Mouse (Mus musculus): ENCODE measurements at regions not wholly inside any gene's neighbourhood (a gene's known extent, or its start where the extent isn't known, plus 50 kb on each side); places are given as distances from the start of the nearest gene placed in this dataset.

- H3ac ChIP-seq (ENCODE audit: control insufficient read depth, insufficient read length, low read depth), result no peak overlapping the region
- no peak overlapping the region for H3K4me3 ChIP-seq (ENCODE audit: insufficient read depth, poor library complexity, severe bottlenecking)
- no peaks in the 10 kb centered on the region for H3K27me3 ChIP-seq (ENCODE audit: control insufficient read depth, insufficient read depth, insufficient read length)
- no peaks in the 10 kb centered on the region for H3K79me2 ChIP-seq (ENCODE audit: control insufficient read depth, insufficient read depth)
- H3K36me3 ChIP-seq (ENCODE audit: control insufficient read depth, insufficient read depth), result no peaks in the 10 kb centered on the region
- TF ChIP-seq MYOD1 (IDR thresholded peaks at IDR 0.05; ENCODE audit: control insufficient read depth, insufficient read length, low read depth) (no peak), CTCF (IDR thresholded peaks at IDR 0.05; ENCODE audit: control insufficient read depth, insufficient read depth, insufficient read length) (no peak), USF1 (IDR thresholded peaks at IDR 0.05; ENCODE audit: low read depth) (no peak), MAX (IDR thresholded peaks at IDR 0.05) (no peak), MYOG (IDR thresholded peaks at IDR 0.05; ENCODE audit: control insufficient read depth, extremely low read depth, insufficient read length) (no peak), CEBPB (IDR thresholded peaks at IDR 0.05; ENCODE audit: low read depth) (no peak), FOSL1 (IDR thresholded peaks at IDR 0.05; ENCODE audit: insufficient read depth, low read length, poor library complexity, severe bottlenecking) (no peak)
- no peaks in the 10 kb centered on the region for H3K79me3 ChIP-seq (ENCODE audit: low read depth)
Observed at GRCm38 (mm10) chr4:17160500-17160899, 2444.8 kb upstream of the Gm12353 start.

- no peak for TF ChIP-seq MYOD1 (IDR thresholded peaks at IDR 0.05; ENCODE audit: control insufficient read depth, insufficient read length, low read depth)
- no peak for TF ChIP-seq MYOG (IDR thresholded peaks at IDR 0.05; ENCODE audit: control insufficient read depth, extremely low read depth, insufficient read length)
- peak; percentile 89 for TF ChIP-seq FOSL1 (IDR thresholded peaks at IDR 0.05; ENCODE audit: insufficient read depth, low read length, poor library complexity, severe bottlenecking)
- Histone ChIP-seq H3K4me3 (ENCODE audit: insufficient read depth, poor library complexity, severe bottlenecking) (no peak overlapping the region), H3ac (ENCODE audit: control insufficient read depth, insufficient read length, low read depth) (no peak overlapping the region), H3K79me3 (ENCODE audit: low read depth) (no peaks in the 10 kb centered on the region), H3K36me3 (ENCODE audit: control insufficient read depth, insufficient read depth) (no peaks in the 10 kb centered on the region), H3K79me2 (ENCODE audit: control insufficient read depth, insufficient read depth) (no peaks in the 10 kb centered on the region), H3K27me3 (ENCODE audit: control insufficient read depth, insufficient read depth, insufficient read length) (no peaks in the 10 kb centered on the region)
Observed at GRCm38 (mm10) chr4:17163581-17163980, 2441.7 kb upstream of the Gm12353 start.

- TF ChIP-seq MYOD1 (IDR thresholded peaks at IDR 0.05; ENCODE audit: control insufficient read depth, insufficient read length, low read depth) (no peak), MAX (IDR thresholded peaks at IDR 0.05) (no peak), FOSL1 (IDR thresholded peaks at IDR 0.05; ENCODE audit: insufficient read depth, low read length, poor library complexity, severe bottlenecking) (no peak), CTCF (IDR thresholded peaks at IDR 0.05; ENCODE audit: control insufficient read depth, insufficient read depth, insufficient read length) (no peak), CEBPB (IDR thresholded peaks at IDR 0.05; ENCODE audit: low read depth) (no peak), USF1 (IDR thresholded peaks at IDR 0.05; ENCODE audit: low read depth) (no peak), MYOG (IDR thresholded peaks at IDR 0.05; ENCODE audit: control insufficient read depth, extremely low read depth, insufficient read length) (no peak)
- Histone ChIP-seq H3ac (ENCODE audit: control insufficient read depth, insufficient read length, low read depth) (no peak overlapping the region), H3K36me3 (ENCODE audit: control insufficient read depth, insufficient read depth) (no peaks in the 10 kb centered on the region), H3K79me2 (ENCODE audit: control insufficient read depth, insufficient read depth) (no peaks in the 10 kb centered on the region), H3K27me3 (ENCODE audit: control insufficient read depth, insufficient read depth, insufficient read length) (no peaks in the 10 kb centered on the region), H3K79me3 (ENCODE audit: low read depth) (no peaks in the 10 kb centered on the region), H3K4me3 (ENCODE audit: insufficient read depth, poor library complexity, severe bottlenecking) (no peak overlapping the region)
Observed at GRCm38 (mm10) chr4:17208746-17209145, 2396.5 kb upstream of the Gm12353 start.

DNA sequence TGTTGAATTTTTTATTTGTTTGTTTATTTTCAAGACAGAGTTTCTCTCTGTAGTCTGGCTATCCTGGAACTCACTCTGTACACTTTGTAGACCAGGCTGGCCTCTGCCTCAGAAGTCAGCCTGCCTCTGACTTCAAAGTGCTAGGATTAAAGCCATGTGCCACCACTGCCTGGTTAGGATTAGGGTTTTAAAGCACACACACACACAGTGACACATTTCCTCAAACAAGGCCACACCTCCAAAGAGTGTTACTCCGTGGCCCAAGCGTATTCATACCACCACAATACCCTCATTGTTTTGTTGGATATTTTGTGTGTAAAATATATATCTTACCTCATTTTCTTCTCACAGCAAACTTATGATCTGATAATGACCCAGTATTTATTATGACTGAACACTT, 2365.4 kb upstream of the Gm12353 start:
- Histone ChIP-seq H3K4me3 (ENCODE audit: insufficient read depth, poor library complexity, severe bottlenecking) (no peak overlapping the region), H3K79me3 (ENCODE audit: low read depth) (no peaks in the 10 kb centered on the region), H3K27me3 (ENCODE audit: control insufficient read depth, insufficient read depth, insufficient read length) (no peaks in the 10 kb centered on the region), H3ac (ENCODE audit: control insufficient read depth, insufficient read length, low read depth) (no peak overlapping the region), H3K36me3 (ENCODE audit: control insufficient read depth, insufficient read depth) (no peaks in the 10 kb centered on the region), H3K79me2 (ENCODE audit: control insufficient read depth, insufficient read depth) (no peaks in the 10 kb centered on the region)
- TF ChIP-seq MYOG (IDR thresholded peaks at IDR 0.05; ENCODE audit: control insufficient read depth, extremely low read depth, insufficient read length) (no peak), USF1 (IDR thresholded peaks at IDR 0.05; ENCODE audit: low read depth) (no peak), FOSL1 (IDR thresholded peaks at IDR 0.05; ENCODE audit: insufficient read depth, low read length, poor library complexity, severe bottlenecking) (no peak), MYOD1 (IDR thresholded peaks at IDR 0.05; ENCODE audit: control insufficient read depth, insufficient read length, low read depth) (no peak), CEBPB (IDR thresholded peaks at IDR 0.05; ENCODE audit: low read depth) (no peak), CTCF (IDR thresholded peaks at IDR 0.05; ENCODE audit: control insufficient read depth, insufficient read depth, insufficient read length) (no peak), MAX (IDR thresholded peaks at IDR 0.05) (no peak)

- no peak overlapping the region for H3K4me3 ChIP-seq (ENCODE audit: insufficient read depth, poor library complexity, severe bottlenecking)
- H3K27me3 ChIP-seq (ENCODE audit: control insufficient read depth, insufficient read depth, insufficient read length), result no peaks in the 10 kb centered on the region
- no peak for TF ChIP-seq MYOG (IDR thresholded peaks at IDR 0.05; ENCODE audit: control insufficient read depth, extremely low read depth, insufficient read length)
- TF ChIP-seq CTCF (IDR thresholded peaks at IDR 0.05; ENCODE audit: control insufficient read depth, insufficient read depth, insufficient read length), result no peak
- no peak for TF ChIP-seq USF1 (IDR thresholded peaks at IDR 0.05; ENCODE audit: low read depth)
- TF ChIP-seq MYOD1 (IDR thresholded peaks at IDR 0.05; ENCODE audit: control insufficient read depth, insufficient read length, low read depth), result no peak
- no peak for TF ChIP-seq FOSL1 (IDR thresholded peaks at IDR 0.05; ENCODE audit: insufficient read depth, low read length, poor library complexity, severe bottlenecking)
- TF ChIP-seq CEBPB (IDR thresholded peaks at IDR 0.05; ENCODE audit: low read depth), result no peak
- no peak for TF ChIP-seq MAX (IDR thresholded peaks at IDR 0.05)
- H3ac ChIP-seq (ENCODE audit: control insufficient read depth, insufficient read length, low read depth), result no peak overlapping the region
- H3K79me3 ChIP-seq (ENCODE audit: low read depth), result no peaks in the 10 kb centered on the region
- no peaks in the 10 kb centered on the region for H3K36me3 ChIP-seq (ENCODE audit: control insufficient read depth, insufficient read depth)
- H3K79me2 ChIP-seq (ENCODE audit: control insufficient read depth, insufficient read depth), result no peaks in the 10 kb centered on the region
Observed at GRCm38 (mm10) chr4:17240314-17240713, 2364.9 kb upstream of the Gm12353 start.

- Histone ChIP-seq H3K27me3 (ENCODE audit: control insufficient read depth, insufficient read depth, insufficient read length) (no peaks in the 10 kb centered on the region), H3K79me2 (ENCODE audit: control insufficient read depth, insufficient read depth) (no peaks in the 10 kb centered on the region), H3ac (ENCODE audit: control insufficient read depth, insufficient read length, low read depth) (no peak overlapping the region), H3K79me3 (ENCODE audit: low read depth) (no peaks in the 10 kb centered on the region), H3K36me3 (ENCODE audit: control insufficient read depth, insufficient read depth) (no peaks in the 10 kb centered on the region), H3K4me3 (ENCODE audit: insufficient read depth, poor library complexity, severe bottlenecking) (no peak overlapping the region)
- TF ChIP-seq USF1 (IDR thresholded peaks at IDR 0.05; ENCODE audit: low read depth), result no peak
- TF ChIP-seq MYOD1 (IDR thresholded peaks at IDR 0.05; ENCODE audit: control insufficient read depth, insufficient read length, low read depth), result no peak
- TF ChIP-seq CTCF (IDR thresholded peaks at IDR 0.05; ENCODE audit: control insufficient read depth, insufficient read depth, insufficient read length), result no peak
- TF ChIP-seq CEBPB (IDR thresholded peaks at IDR 0.05; ENCODE audit: low read depth), result no peak
- no peak for TF ChIP-seq MAX (IDR thresholded peaks at IDR 0.05)
- TF ChIP-seq FOSL1 (IDR thresholded peaks at IDR 0.05; ENCODE audit: insufficient read depth, low read length, poor library complexity, severe bottlenecking), result no peak
- TF ChIP-seq MYOG (IDR thresholded peaks at IDR 0.05; ENCODE audit: control insufficient read depth, extremely low read depth, insufficient read length), result no peak
Observed at GRCm38 (mm10) chr4:17259143-17259542, 2346.1 kb upstream of the Gm12353 start.

All from C2C12 (cell line).